Mouse (Mus musculus): ENCODE data around the gene Dram1. TPM values are rescaled to one million over a fixed set of nuclear protein-coding genes. Genes with fewer than 3 reads are reported as not detected.

Dram1 gene
- polyA plus RNA-seq, 1 experiment from 2014 or later = 0.24 TPM

DNA sequence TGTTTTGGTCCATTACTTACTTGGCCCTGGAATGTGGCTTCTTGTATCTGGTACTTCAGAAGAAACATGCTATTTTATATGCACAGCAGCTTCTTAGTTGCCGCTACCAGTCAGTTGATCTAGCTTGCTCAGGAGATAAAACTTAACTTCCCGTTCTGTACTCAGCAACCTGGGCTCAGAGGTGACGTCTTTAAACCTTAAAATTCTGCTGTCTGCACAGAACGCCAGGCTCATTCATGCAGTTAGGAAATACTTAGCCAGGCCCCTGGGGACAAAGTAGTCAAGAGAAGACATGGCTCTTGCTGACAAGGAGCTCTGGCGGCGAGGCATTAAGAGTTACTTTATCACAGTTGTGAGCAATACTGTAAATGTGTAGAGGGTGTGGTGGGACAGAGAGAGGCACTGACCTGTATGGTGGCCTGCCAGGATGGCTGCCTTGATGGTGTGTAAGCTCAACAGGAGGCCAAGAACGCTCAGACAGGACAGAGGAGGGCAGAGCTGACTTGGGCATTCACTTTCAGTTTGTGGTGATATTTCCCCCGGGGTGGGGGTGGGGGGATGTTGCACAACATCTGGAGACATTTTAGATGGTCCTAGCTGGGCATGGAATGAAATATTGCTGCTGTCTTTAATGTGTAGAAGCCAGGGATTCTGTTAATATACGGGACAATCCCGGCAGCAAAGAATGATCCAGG lies 11.4 kb upstream of the Dram1 start:
- H3K9ac ChIP-seq (ENCODE audit: low read length) = no peak overlapping the region
- 48% methylated on average over 10 of the region's 10 CpGs for WGBS
- ATAC-seq (ENCODE audit: insufficient read depth, low FRiP score, low TSS enrichment) (no peak), DNase-seq (ENCODE audit: low spot score) (no peak)
- H3K4me1 ChIP-seq (ENCODE audit: control insufficient read depth, insufficient read depth, low read length) = peaks cover 4% of the 10 kb centered on the region; the same call in 1 of the 2 replicates
- no peaks in the 10 kb centered on the region for H3K27me3 ChIP-seq (ENCODE audit: control insufficient read depth, insufficient read depth, low read length)
- no peak overlapping the region for H3K4me3 ChIP-seq (ENCODE audit: low read depth, low read length)
- H3K36me3 ChIP-seq (ENCODE audit: control insufficient read depth, insufficient read depth, low read length) = no peaks in the 10 kb centered on the region
- no peak overlapping the region for H3K4me2 ChIP-seq (ENCODE audit: low read depth)
- H3K27ac ChIP-seq (ENCODE audit: low read depth, low read length) = no peak overlapping the region
- H3K9me3 ChIP-seq (ENCODE audit: control insufficient read depth, low read length) = no peaks in the 10 kb centered on the region

DNA sequence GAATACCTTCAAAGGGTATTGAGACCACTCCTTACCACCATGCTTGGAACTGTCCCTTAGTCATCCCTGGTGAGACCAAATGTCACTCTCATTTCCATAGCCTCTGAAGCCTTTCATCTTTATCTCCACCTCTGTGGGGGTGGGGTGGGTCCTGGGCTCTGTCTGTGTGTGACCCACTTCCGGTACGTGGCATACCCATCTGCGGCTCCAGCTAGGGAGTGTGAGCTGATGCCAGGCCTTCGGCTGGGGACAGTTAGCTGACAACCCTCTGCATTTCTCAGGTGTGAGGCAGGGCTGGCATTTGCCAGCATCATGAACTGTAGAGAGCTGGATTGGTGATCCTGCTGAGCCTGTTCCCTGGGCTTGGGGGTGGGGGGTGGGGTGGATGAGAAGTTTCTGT lies 10.7 kb upstream of the Dram1 start:
- Histone ChIP-seq H3K4me1 (ENCODE audit: control insufficient read depth, insufficient read depth, low read length) (peaks cover 4% of the 10 kb centered on the region; the same call in 1 of the 2 replicates), H3K9me3 (ENCODE audit: control insufficient read depth, low read length) (no peaks in the 10 kb centered on the region), H3K27me3 (ENCODE audit: control insufficient read depth, insufficient read depth, low read length) (no peaks in the 10 kb centered on the region), H3K36me3 (ENCODE audit: control insufficient read depth, insufficient read depth, low read length) (no peaks in the 10 kb centered on the region), H3K4me3 (ENCODE audit: low read depth, low read length) (no peak overlapping the region), H3K9ac (ENCODE audit: low read length) (no peak overlapping the region), H3K27ac (ENCODE audit: low read depth, low read length) (no peak overlapping the region), H3K4me2 (ENCODE audit: low read depth) (no peak overlapping the region)
- no peak for ATAC-seq (ENCODE audit: insufficient read depth, low FRiP score, low TSS enrichment)
- 45% methylated on average over 4 of the region's 4 CpGs for WGBS
- no peak for DNase-seq (ENCODE audit: low spot score)

- H3K36me3 ChIP-seq (ENCODE audit: control insufficient read depth, insufficient read depth, low read length) = no peaks in the 10 kb centered on the region
- no peaks in the 10 kb centered on the region for H3K9me3 ChIP-seq (ENCODE audit: control insufficient read depth, low read length)
- no peaks in the 10 kb centered on the region for H3K27me3 ChIP-seq (ENCODE audit: control insufficient read depth, insufficient read depth, low read length)
- DNase-seq (ENCODE audit: low spot score) = no peak
- no peak overlapping the region for H3K4me2 ChIP-seq (ENCODE audit: low read depth)
- no peak for ATAC-seq (ENCODE audit: insufficient read depth, low FRiP score, low TSS enrichment)
- WGBS = 89% methylated on average over 6 of the region's 6 CpGs
- no peak overlapping the region for H3K9ac ChIP-seq (ENCODE audit: low read length)
- no peak overlapping the region for H3K27ac ChIP-seq (ENCODE audit: low read depth, low read length)
- H3K4me3 ChIP-seq (ENCODE audit: low read depth, low read length) = no peak overlapping the region
- H3K4me1 ChIP-seq (ENCODE audit: control insufficient read depth, insufficient read depth, low read length) = peaks cover 4% of the 10 kb centered on the region; the same call in 1 of the 2 replicates
Measured at GRCm38 (mm10) chr10:88386251-88386650, 7.4 kb upstream of the Dram1 start.

DNA sequence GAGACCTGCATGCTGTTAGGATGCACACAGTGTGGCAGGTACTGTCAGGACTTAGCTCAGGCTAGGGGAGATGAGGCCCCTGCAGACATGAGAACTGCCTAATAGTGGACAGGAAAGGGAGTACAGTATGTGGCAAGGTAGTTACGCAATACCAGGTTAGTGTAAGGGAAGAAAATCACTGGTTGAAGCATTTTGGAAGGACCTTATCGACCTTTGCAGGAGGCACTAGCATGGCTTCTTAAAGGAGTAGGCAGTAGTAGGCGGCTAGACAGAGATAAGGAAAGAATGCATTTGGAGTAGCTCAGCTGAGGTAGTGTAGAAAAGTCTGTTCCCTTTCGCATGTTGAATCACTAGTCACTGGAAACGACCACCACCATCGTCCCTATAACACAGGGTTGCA lies 6.9 kb upstream of the Dram1 start:
- ATAC-seq (ENCODE audit: insufficient read depth, low FRiP score, low TSS enrichment) (no peak), DNase-seq (ENCODE audit: low spot score) (no peak)
- Histone ChIP-seq H3K4me3 (ENCODE audit: low read depth, low read length) (no peak overlapping the region), H3K9ac (ENCODE audit: low read length) (no peak overlapping the region), H3K27me3 (ENCODE audit: control insufficient read depth, insufficient read depth, low read length) (no peaks in the 10 kb centered on the region), H3K36me3 (ENCODE audit: control insufficient read depth, insufficient read depth, low read length) (no peaks in the 10 kb centered on the region), H3K4me2 (ENCODE audit: low read depth) (no peak overlapping the region), H3K9me3 (ENCODE audit: control insufficient read depth, low read length) (no peaks in the 10 kb centered on the region), H3K27ac (ENCODE audit: low read depth, low read length) (no peak overlapping the region), H3K4me1 (ENCODE audit: control insufficient read depth, insufficient read depth, low read length) (peaks cover 4% of the 10 kb centered on the region; the same call in 1 of the 2 replicates)
- 71% methylated on average over 6 of the region's 6 CpGs for WGBS

DNA sequence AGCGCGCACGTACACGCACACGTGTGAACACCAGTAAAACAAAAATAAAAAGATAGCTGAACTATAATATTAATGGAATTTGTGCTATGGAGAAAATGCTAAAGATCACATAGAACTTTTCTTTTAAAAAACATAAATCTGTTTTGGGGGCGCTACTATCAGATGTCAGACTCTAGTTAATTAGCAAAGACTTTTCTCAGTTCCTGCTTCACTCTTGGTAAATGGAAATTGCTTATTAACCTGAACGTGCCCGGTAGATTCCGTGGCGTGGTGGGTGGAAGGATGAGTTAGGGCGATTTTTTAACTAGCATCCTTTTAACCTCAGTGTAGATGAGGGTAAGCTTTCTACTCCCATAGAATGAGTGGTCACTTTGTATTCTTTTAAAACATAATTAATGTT lies 6.4 kb upstream of the Dram1 start:
- Histone ChIP-seq H3K27me3 (ENCODE audit: control insufficient read depth, insufficient read depth, low read length) (no peaks in the 10 kb centered on the region), H3K4me1 (ENCODE audit: control insufficient read depth, insufficient read depth, low read length) (peaks cover 6% of the 10 kb centered on the region; the same call in 1 of the 2 replicates), H3K4me2 (ENCODE audit: low read depth) (no peak overlapping the region), H3K9me3 (ENCODE audit: control insufficient read depth, low read length) (no peaks in the 10 kb centered on the region), H3K9ac (ENCODE audit: low read length) (no peak overlapping the region), H3K27ac (ENCODE audit: low read depth, low read length) (no peak overlapping the region), H3K4me3 (ENCODE audit: low read depth, low read length) (no peak overlapping the region), H3K36me3 (ENCODE audit: control insufficient read depth, insufficient read depth, low read length) (no peaks in the 10 kb centered on the region)
- DNase-seq (ENCODE audit: low spot score) = no peak
- WGBS = 93% methylated on average over 11 of the region's 11 CpGs
- no peak for ATAC-seq (ENCODE audit: insufficient read depth, low FRiP score, low TSS enrichment)

- Histone ChIP-seq H3K4me3 (ENCODE audit: low read depth, low read length) (no peak overlapping the region), H3K9ac (ENCODE audit: low read length) (no peak overlapping the region), H3K27ac (ENCODE audit: low read depth, low read length) (no peak overlapping the region), H3K36me3 (ENCODE audit: control insufficient read depth, insufficient read depth, low read length) (no peaks in the 10 kb centered on the region), H3K9me3 (ENCODE audit: control insufficient read depth, low read length) (no peaks in the 10 kb centered on the region), H3K4me1 (ENCODE audit: control insufficient read depth, insufficient read depth, low read length) (peaks cover 7% of the 10 kb centered on the region; the same call in 1 of the 2 replicates), H3K4me2 (ENCODE audit: low read depth) (no peak overlapping the region), H3K27me3 (ENCODE audit: control insufficient read depth, insufficient read depth, low read length) (no peaks in the 10 kb centered on the region)
- 70% methylated on average over 5 of the region's 5 CpGs for WGBS
- DNase-seq (ENCODE audit: low spot score) (no peak), ATAC-seq (ENCODE audit: insufficient read depth, low FRiP score, low TSS enrichment) (no peak)
Measured at GRCm38 (mm10) chr10:88384081-88384480, 5.2 kb upstream of the Dram1 start.

GRCm38 (mm10) chr10:88383479-88383878 lies 4.6 kb upstream of the Dram1 start:
- Histone ChIP-seq H3K27me3 (ENCODE audit: control insufficient read depth, insufficient read depth, low read length) (no peaks in the 10 kb centered on the region), H3K9ac (ENCODE audit: low read length) (no peak overlapping the region), H3K4me2 (ENCODE audit: low read depth) (no peak overlapping the region), H3K27ac (ENCODE audit: low read depth, low read length) (no peak overlapping the region), H3K4me1 (ENCODE audit: control insufficient read depth, insufficient read depth, low read length) (peaks cover 7% of the 10 kb centered on the region; the same call in 1 of the 2 replicates), H3K9me3 (ENCODE audit: control insufficient read depth, low read length) (no peaks in the 10 kb centered on the region), H3K36me3 (ENCODE audit: control insufficient read depth, insufficient read depth, low read length) (no peaks in the 10 kb centered on the region), H3K4me3 (ENCODE audit: low read depth, low read length) (no peak overlapping the region)
- DNase-seq (ENCODE audit: low spot score) (no peak), ATAC-seq (ENCODE audit: insufficient read depth, low FRiP score, low TSS enrichment) (no peak)
- 72% methylated on average over 4 of the region's 4 CpGs for WGBS

DNA sequence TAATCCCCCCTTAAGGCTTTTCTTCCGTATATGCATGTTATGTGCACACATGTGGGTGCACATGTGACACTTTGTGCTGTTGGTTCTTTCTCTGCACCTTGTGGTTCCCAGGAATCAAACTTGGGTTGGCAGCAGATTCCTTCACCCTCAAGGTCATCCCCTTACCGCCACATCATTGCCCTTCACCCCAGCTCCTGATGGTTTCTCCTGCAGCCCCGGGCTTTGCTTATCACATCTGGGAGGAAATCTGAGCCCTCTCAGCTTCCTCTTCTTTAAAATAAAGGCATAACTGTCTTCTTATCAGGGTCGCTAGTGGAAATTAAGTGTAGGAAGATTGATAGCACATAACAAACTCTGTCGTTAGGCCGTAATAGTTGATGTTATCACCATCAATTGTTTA lies 3.1 kb upstream of the Dram1 start:
- Histone ChIP-seq H3K4me2 (ENCODE audit: low read depth) (no peak overlapping the region), H3K36me3 (ENCODE audit: control insufficient read depth, insufficient read depth, low read length) (no peaks in the 10 kb centered on the region), H3K27ac (ENCODE audit: low read depth, low read length) (no peak overlapping the region), H3K4me3 (ENCODE audit: low read depth, low read length) (no peak overlapping the region), H3K9me3 (ENCODE audit: control insufficient read depth, low read length) (no peaks in the 10 kb centered on the region), H3K9ac (ENCODE audit: low read length) (no peak overlapping the region), H3K4me1 (ENCODE audit: control insufficient read depth, insufficient read depth, low read length) (peaks cover 7% of the 10 kb centered on the region; the same call in 1 of the 2 replicates), H3K27me3 (ENCODE audit: control insufficient read depth, insufficient read depth, low read length) (no peaks in the 10 kb centered on the region)
- ATAC-seq (ENCODE audit: insufficient read depth, low FRiP score, low TSS enrichment) (no peak), DNase-seq (ENCODE audit: low spot score) (no peak)
- 78% methylated on average over 6 of the region's 6 CpGs for WGBS

DNA sequence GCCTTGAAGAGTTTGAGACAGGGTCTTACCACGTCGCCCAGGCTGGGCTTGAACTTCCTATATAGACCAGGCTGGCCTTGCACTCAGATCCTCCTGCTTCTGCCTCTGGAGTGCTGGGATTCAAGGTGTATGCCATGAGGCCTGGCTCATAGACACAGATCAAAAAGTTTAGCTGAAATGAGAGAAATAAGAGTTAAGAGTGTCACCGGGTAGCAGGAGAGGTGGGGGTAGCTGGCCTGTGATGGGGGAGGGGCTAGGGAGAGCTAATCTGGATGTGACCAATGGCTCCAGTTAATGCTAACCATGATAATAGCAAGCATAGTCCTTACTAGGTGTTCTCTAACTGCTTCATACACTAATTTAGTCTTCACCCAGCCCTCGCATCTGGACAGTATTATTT lies 2.4 kb upstream of the Dram1 start:
- DNase-seq (ENCODE audit: low spot score) (no peak), ATAC-seq (ENCODE audit: insufficient read depth, low FRiP score, low TSS enrichment) (no peak)
- no peaks in the 10 kb centered on the region for H3K27me3 ChIP-seq (ENCODE audit: control insufficient read depth, insufficient read depth, low read length)
- H3K36me3 ChIP-seq (ENCODE audit: control insufficient read depth, insufficient read depth, low read length) = no peaks in the 10 kb centered on the region
- no peak overlapping the region for H3K9ac ChIP-seq (ENCODE audit: low read length)
- peaks cover 7% of the 10 kb centered on the region; the same call in 1 of the 2 replicates for H3K4me1 ChIP-seq (ENCODE audit: control insufficient read depth, insufficient read depth, low read length)
- no peak overlapping the region for H3K4me3 ChIP-seq (ENCODE audit: low read depth, low read length)
- H3K9me3 ChIP-seq (ENCODE audit: control insufficient read depth, low read length) = no peaks in the 10 kb centered on the region
- no peak overlapping the region for H3K27ac ChIP-seq (ENCODE audit: low read depth, low read length)
- 66% methylated on average over 4 of the region's 4 CpGs for WGBS
- H3K4me2 ChIP-seq (ENCODE audit: low read depth) = no peak overlapping the region
